Mouse (Mus musculus) cerebellum, adult 18-20 months (tissue): ENCODE data around the gene Vwa1.

Experiments
- DNase-seq, 2 experiments: peaks; one replicate each; pipeline ENCODE4 v3.0.0; 2021

The Vwa1 gene

GRCm38 (mm10) chr4:155744474-155744873, 30.0 kb downstream of the Vwa1 start:
- DNase-seq, result peak; percentile 60 to 69

GRCm38 (mm10) chr4:155742684-155743083, 31.8 kb downstream of the Vwa1 start:
- no peak for DNase-seq

GRCm38 (mm10) chr4:155740681-155741080, 33.8 kb downstream of the Vwa1 start:
- DNase-seq, result peak in 1 of 2 experiments; percentile 32

GRCm38 (mm10) chr4:155739741-155740636, 34.5 kb downstream of the Vwa1 start:
- DNase-seq, result peak; percentile 80

- DNase-seq, result peak in 1 of 2 experiments; percentile 43
Observed at GRCm38 (mm10) chr4:155739152-155739551, 35.3 kb downstream of the Vwa1 start.

GRCm38 (mm10) chr4:155738262-155738661, 36.2 kb downstream of the Vwa1 start:
- no peak for DNase-seq

- DNase-seq, result peak in 1 of 2 experiments; percentile 38
Observed at GRCm38 (mm10) chr4:155736421-155736820, 38.1 kb downstream of the Vwa1 start.

- DNase-seq, result no peak
Observed at GRCm38 (mm10) chr4:155735788-155736187, 38.7 kb downstream of the Vwa1 start.

GRCm38 (mm10) chr4:155734951-155735702, 39.4 kb downstream of the Vwa1 start:
- peak; percentile 76 to 81 for DNase-seq

- DNase-seq, result peak; percentile 93 to 96
Observed at GRCm38 (mm10) chr4:155734350-155734941, 40.1 kb downstream of the Vwa1 start, which contains the start of gene Tmem240. Gene Tmem240 (plus strand): TSS chr4:155734800.

- DNase-seq, result no peak
Observed at GRCm38 (mm10) chr4:155733267-155733666, 41.2 kb downstream of the Vwa1 start.

- DNase-seq, result no peak
Observed at GRCm38 (mm10) chr4:155727993-155728392, 46.5 kb downstream of the Vwa1 start.

GRCm38 (mm10) chr4:155721668-155722083, 52.8 kb downstream of the Vwa1 start:
- DNase-seq, result peak; percentile 56 to 65
